Mouse (Mus musculus): ENCODE measurements around the gene Gca. TPM values are rescaled to one million over a fixed set of nuclear protein-coding genes. Genes with fewer than 3 reads are reported as not detected.

The Gca gene
- polyA plus RNA-seq (2014; fragmentation: Illumina TruSeq; extraction: RNeasy Lipid Tissue Mini Kit (QIAGEN cat#74804); ENCODE audit: low read depth, low replicate concordance) = 15.8 TPM

GRCm38 (mm10) chr2:62664135-62664670 is at the start of gene Gca:
Gene Gca, plus strand, starts transcription at chr2:62664285.

GRCm38 (mm10) chr2:62646014-62646645 is 18.0 kb upstream of the Gca start, which contains the start of gene Ifih1:
Gene Ifih1, minus strand, starts transcription at chr2:62646255.

Other genes starting within 250 kb of the Gca start
- not detected for gene Gcg, start 180.6 kb upstream of the Gca start, polyA plus RNA-seq (2014; fragmentation: Illumina TruSeq; extraction: RNeasy Lipid Tissue Mini Kit (QIAGEN cat#74804); ENCODE audit: low read depth, low replicate concordance)
- 3.8 TPM for gene Fap, start 90.2 kb upstream of the Gca start, polyA plus RNA-seq (2014; fragmentation: Illumina TruSeq; extraction: RNeasy Lipid Tissue Mini Kit (QIAGEN cat#74804); ENCODE audit: low read depth, low replicate concordance)
- 5.4 TPM for gene Ifih1, start 18.0 kb upstream of the Gca start, polyA plus RNA-seq (2014; fragmentation: Illumina TruSeq; extraction: RNeasy Lipid Tissue Mini Kit (QIAGEN cat#74804); ENCODE audit: low read depth, low replicate concordance)

All from heart, adult 10 weeks (tissue).